Mouse (Mus musculus) NIH3T3 (cell line): ENCODE measurements around the gene Lmf2.

Experiments used
- DNase-seq: peaks from one replicate; pipeline ENCODE4 v3.0.0-alpha.2; 2012; ENCODE audit warnings: low read depth

Lmf2 gene

GRCm38 (mm10) chr15:89315190-89315731 is 40.2 kb downstream of the Lmf2 start, which contains the start of gene Sbf1:
Gene Sbf1 (minus strand): TSS chr15:89315311.
- peak; percentile 99 for DNase-seq

- DNase-seq: peak; percentile 49
These were observed 40.8 kb downstream of the Lmf2 start for GRCm38 (mm10) chr15:89314511-89315189.

- no peak for DNase-seq
These were observed 41.4 kb downstream of the Lmf2 start for GRCm38 (mm10) chr15:89314107-89314506.

- DNase-seq: peak; percentile 11
These were observed 42.1 kb downstream of the Lmf2 start for GRCm38 (mm10) chr15:89313359-89313758.

GRCm38 (mm10) chr15:89309962-89310498 is 45.4 kb downstream of the Lmf2 start:
- DNase-seq: peak; percentile 56

- no peak for DNase-seq
These were observed 46.9 kb downstream of the Lmf2 start for GRCm38 (mm10) chr15:89308406-89309139.

- no peak for DNase-seq
These were observed 48.0 kb downstream of the Lmf2 start for GRCm38 (mm10) chr15:89307461-89307860.

- DNase-seq: no peak
These were observed 49.5 kb downstream of the Lmf2 start for GRCm38 (mm10) chr15:89305966-89306365.
